Mouse (Mus musculus): Measurements from ENCODE around the gene Izumo1. TPM values are rescaled to one million over a fixed set of nuclear protein-coding genes. Genes with fewer than 3 reads are reported as not detected.

The Izumo1 gene
- under 1 TPM; 0.20 to 0.53 (median 0.35) TPM for total RNA-seq (2022)

DNA sequence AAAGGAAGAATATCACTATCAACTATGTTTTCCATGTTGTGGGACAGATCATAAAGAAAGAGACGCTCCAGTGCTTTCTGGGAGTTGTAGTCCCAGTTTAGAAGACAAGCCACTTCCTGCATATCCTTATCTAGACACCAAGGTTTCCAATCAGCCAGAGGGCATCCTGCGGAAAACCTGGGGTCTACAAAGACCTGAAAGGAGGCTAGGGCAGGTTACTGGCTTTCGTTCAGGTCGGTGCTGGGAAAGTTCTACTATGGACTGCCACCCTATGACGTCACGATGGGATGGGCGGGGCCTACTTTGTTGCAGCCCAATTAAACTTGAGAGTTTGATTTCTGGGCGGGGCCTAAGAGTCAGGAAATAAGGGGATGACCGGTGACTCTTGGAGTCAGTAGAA lies at the start of gene Izumo1:
Izumo1 (plus strand) TSS at position 369 of the 400 bp plus-strand sequence.
- no peak for DNase-seq (ENCODE audit: low spot score)

- DNase-seq (ENCODE audit: low spot score), result no peak
Measured at GRCm38 (mm10) chr7:45571966-45572365, 49.6 kb upstream of the Izumo1 start.

GRCm38 (mm10) chr7:45573954-45574353 lies 47.7 kb upstream of the Izumo1 start:
- no peak for DNase-seq (ENCODE audit: low spot score)

- no peak for DNase-seq (ENCODE audit: low spot score)
Measured at GRCm38 (mm10) chr7:45574472-45575379, 46.9 kb upstream of the Izumo1 start.

GRCm38 (mm10) chr7:45585923-45586322 lies 35.7 kb upstream of the Izumo1 start:
- DNase-seq (ENCODE audit: low spot score), result no peak

DNA sequence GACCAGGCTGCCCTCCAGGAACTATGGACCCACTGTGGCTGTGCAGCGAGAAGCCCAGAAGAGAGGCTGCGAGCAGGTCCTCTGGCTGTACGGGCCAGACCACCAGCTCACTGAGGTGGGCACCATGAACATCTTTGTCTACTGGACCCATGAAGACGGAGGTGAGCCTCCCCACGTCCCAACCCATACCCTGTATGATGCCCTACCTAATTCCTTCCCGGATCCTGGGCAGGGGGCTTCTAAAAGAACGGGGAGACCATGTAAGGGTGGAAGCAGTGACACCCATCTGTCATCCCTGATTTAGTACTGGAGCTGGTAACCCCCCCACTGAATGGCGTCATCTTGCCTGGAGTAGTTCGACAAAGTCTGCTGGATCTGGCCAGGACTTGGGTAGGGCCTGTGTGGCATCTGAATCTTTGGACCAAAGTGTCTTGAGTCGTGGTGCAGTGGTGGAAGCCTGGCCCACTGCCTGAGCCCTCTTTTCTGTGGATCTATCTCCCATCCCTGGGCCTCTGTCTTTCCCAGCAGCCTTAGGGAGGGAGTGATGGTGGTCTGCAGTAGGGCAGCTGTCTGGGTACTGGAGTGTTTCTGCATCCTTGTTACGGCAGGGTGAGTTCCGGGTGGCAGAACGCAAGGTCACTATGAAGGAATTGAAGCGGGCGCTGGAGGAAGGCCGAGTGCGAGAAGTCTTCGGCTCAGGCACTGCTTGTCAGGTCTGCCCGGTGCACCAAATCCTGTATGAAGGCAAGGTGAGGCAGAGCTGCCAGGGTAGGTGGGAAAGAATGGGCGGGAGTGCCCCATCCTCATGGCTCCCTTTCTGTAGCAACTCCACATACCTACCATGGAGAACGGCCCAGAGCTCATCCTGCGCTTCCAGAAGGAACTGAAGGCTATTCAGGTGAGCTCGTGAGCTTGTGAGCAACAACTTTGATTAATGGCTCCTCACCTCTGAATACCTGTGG lies 33.7 kb upstream of the Izumo1 start:
- no peak for DNase-seq (ENCODE audit: low spot score)

DNA sequence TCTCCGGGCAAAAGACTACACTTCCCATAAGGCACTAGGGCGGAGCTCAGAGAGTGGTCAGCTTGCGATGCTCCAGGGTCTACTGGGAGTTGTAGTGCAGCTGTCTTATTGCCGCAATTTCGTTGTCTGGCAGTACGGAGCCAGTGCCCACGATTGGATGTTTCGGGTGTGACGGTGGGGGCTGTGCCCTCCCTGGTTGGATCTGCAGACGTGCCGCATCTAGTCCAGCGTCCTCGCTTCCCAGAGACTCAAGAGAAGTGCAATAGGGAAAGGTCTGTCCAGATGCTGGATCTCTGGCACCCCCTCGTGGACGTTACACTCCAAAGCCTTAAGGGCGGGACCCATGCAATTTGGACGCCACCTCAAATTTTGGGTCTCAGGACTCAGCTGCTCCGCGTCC lies 32.4 kb upstream of the Izumo1 start:
- DNase-seq (ENCODE audit: low spot score), result peak; percentile 95

GRCm38 (mm10) chr7:45589898-45590297 lies 31.7 kb upstream of the Izumo1 start:
- DNase-seq (ENCODE audit: low spot score), result no peak

- DNase-seq (ENCODE audit: low spot score), result no peak
Measured at GRCm38 (mm10) chr7:45590874-45591273, 30.7 kb upstream of the Izumo1 start.

- DNase-seq (ENCODE audit: low spot score), result no peak
Measured at GRCm38 (mm10) chr7:45591880-45592279, 29.7 kb upstream of the Izumo1 start.

GRCm38 (mm10) chr7:45593118-45593815 lies 28.3 kb upstream of the Izumo1 start:
- peak; percentile 67 for DNase-seq (ENCODE audit: low spot score)

DNA sequence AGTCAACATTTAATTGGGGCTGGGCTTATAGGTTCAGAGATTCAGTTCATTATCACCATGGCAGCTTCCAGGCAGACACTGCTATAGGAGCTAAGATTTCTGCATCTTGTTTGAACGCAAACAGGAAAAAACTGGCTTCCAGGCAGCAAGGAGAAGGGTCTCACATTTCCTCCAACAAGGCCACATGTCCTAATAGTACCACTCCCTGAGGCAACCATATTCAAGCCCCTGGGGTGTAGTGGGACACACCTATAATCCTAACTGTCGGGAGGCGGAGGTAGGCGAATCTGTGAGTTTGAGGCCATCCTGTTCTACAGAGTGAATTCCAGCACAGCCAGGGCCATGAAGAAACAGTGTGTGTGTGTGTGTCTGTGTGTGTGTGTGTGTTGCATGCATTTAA lies 26.4 kb upstream of the Izumo1 start:
- DNase-seq (ENCODE audit: low spot score), result no peak

DNA sequence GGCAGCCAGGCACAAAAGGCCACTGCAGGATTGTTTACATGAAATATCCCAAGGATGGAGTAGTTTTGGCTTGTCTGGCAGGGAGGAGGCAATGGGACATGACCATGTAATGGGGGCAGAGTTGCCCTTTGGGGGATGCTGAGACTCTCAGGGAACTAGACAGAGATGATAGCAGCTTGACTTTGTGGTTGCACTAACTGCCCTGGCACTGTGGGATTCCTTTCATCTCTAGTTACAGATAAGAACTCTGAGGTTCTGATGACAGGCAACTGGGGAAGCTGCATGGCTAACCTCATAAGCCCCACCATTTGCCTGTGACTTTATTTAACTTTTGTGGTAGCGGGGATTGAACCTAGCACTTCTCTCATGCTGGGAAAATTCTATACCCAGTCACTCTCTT lies 25.5 kb upstream of the Izumo1 start:
- no peak for DNase-seq (ENCODE audit: low spot score)

GRCm38 (mm10) chr7:45597013-45597412 lies 24.6 kb upstream of the Izumo1 start:
- DNase-seq (ENCODE audit: low spot score), result no peak

DNA sequence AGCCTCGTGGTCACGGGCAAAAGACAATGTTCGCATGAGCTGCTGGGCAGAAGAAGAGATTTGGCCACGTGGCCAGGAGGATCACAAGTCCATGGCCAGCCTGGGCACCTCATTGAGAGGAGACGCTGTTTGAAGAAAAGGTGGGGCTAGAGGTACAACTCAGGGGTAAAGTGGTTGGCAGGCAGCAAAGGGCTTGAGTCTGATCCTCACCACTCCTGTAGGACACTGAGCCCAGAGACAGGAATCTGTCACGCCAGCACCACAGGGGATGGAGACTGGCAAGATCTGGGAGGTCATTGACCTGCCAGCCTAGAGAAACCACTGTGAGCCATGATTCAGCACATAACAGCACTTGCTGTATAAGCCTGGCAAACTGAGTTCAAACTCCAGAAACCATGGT lies 24.1 kb upstream of the Izumo1 start:
- DNase-seq (ENCODE audit: low spot score), result no peak

GRCm38 (mm10) chr7:45598960-45599879 lies 22.4 kb upstream of the Izumo1 start:
- no peak for DNase-seq (ENCODE audit: low spot score)

- DNase-seq (ENCODE audit: low spot score), result no peak
Measured at GRCm38 (mm10) chr7:45605704-45606289, 15.8 kb upstream of the Izumo1 start.

GRCm38 (mm10) chr7:45609511-45609910 lies 12.1 kb upstream of the Izumo1 start:
- DNase-seq (ENCODE audit: low spot score), result no peak

- no peak for DNase-seq (ENCODE audit: low spot score)
Measured at GRCm38 (mm10) chr7:45616277-45616676, 5.3 kb upstream of the Izumo1 start.

DNA sequence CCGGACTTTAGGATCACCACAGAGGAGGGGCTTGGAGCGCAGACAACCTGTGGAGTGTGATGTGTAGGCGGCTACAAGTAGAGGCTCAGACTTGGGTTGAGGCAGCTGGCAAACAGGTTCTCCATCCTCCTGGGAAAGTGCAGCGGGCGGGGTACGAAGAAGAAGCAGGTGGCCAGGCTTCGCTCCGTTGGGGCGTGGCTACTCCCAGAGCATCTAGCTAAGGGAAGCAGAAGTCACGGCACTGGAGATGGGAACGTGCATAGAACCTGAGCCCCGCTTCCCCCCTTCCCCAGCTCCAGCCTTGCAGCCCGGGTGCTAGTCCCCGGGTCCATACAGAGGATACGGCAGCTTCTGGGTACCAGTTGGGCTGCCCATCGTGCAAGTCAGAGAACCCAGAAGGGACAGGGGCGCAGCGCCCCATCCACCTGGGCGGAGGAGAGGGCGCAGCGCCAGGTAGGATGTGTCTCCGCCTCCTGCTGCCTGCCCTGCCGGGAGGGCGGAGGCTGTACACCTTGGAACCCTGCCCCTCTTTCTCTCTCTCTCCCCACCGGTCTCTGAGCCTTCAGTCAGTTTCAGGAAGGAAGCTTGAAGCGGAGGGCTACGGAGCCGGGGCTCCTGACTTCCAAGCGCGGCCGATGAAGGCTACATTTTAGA lies 4.4 kb upstream of the Izumo1 start, which contains the start of gene Fut1:
Fut1 (plus strand) TSS at position 248 of the 654 bp plus-strand sequence.
- DNase-seq (ENCODE audit: low spot score), result no peak

Data from heart, adult 8-10 months (tissue).